ENCODE assay signal across 14 mouse cellular contexts in the genomic region with DNA sequence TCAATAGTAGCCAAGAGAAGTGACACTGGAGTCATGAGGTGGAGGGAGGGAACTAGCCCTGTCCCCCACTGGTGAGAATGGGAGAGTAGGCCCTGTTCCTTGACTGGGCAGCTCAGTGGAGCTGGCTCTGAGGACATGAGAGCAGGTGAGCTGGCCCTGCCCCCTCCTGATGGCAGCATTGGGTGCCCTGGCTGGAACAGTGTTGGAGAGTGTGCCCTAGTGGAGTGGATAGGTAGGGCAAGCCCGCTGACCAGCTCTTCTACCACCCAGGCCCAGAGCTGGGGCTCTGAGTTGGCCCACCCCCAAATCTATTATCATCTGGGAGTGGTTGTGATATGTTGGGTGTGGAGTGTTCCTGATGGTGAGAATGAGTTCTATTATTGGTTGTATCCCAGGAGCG. TPM values are rescaled to one million over a fixed set of nuclear protein-coding genes. Genes with fewer than 3 reads are reported as not detected.
DNase-seq lines count a peak whose midpoint lies in the region; ATAC-seq and TF ChIP-seq lines count a peak whose summit lies in the region.
"Had no signal": no experiment of that assay in that cellular context is flagged by ENCODE, and none has a peak within 500 bp of the region (broad histone marks: within the 10 kb centered on the region; RNA-seq: fewer than 3 reads in every experiment).

No protein-coding gene starts in this region.

- no peaks in the 10 kb centered on the region for H3K27me3 ChIP-seq in hindbrain, embryonic 16.5 days (replicated peaks; ENCODE audit: control insufficient read depth, insufficient read depth, low read length)
- H3K27me3 ChIP-seq in hindbrain, embryonic 12.5 days = no peaks in the 10 kb centered on the region
- no peaks in the 10 kb centered on the region for H3K27me3 ChIP-seq in lung, postnatal 0 days (replicated peaks; ENCODE audit: insufficient read depth, low read length)
- no peaks in the 10 kb centered on the region for H3K27me3 ChIP-seq in heart, postnatal 0 days (ENCODE audit: control insufficient read depth, insufficient read depth, low read length)
- H3K27me3 ChIP-seq: liver, embryonic 15.5 days had no signal

- peaks cover 9% of the 10 kb centered on the region for H3K4me1 ChIP-seq in hindbrain, embryonic 16.5 days (ENCODE audit: control insufficient read depth, insufficient read depth, low read depth, low read length)
- peaks cover 14% of the 10 kb centered on the region for H3K4me1 ChIP-seq in hindbrain, embryonic 12.5 days
- H3K4me1 ChIP-seq in lung, postnatal 0 days (ENCODE audit: insufficient read depth, low read depth, low read length) = peaks cover 8% of the 10 kb centered on the region
- peaks cover 21% of the 10 kb centered on the region for H3K4me1 ChIP-seq in heart, postnatal 0 days (ENCODE audit: control insufficient read depth, insufficient read depth)

- peak; percentile 7; the same call in 1 of the 2 replicates for ATAC-seq in hindbrain, embryonic 16.5 days
- no peak for ATAC-seq in hindbrain, embryonic 12.5 days (ENCODE audit: low FRiP score)
- ATAC-seq in lung, postnatal 0 days = peak; percentile 51
- peak; percentile 63 for ATAC-seq in heart, postnatal 0 days (ENCODE audit: insufficient read depth, low read depth)
- peak; percentile 31; the same call in 1 of the 2 replicates for ATAC-seq in megakaryocyte progenitor cell, adult 5-6 weeks (replicated peaks; ENCODE audit: poor library complexity)

- H3K9ac ChIP-seq in hindbrain, embryonic 16.5 days (ENCODE audit: low read depth, low read length) = no peak overlapping the region
- H3K9ac ChIP-seq in hindbrain, embryonic 12.5 days = no peak overlapping the region
- no peak overlapping the region for H3K9ac ChIP-seq in lung, postnatal 0 days (replicated peaks; ENCODE audit: low read depth)
- H3K9ac ChIP-seq in heart, postnatal 0 days (replicated peaks; ENCODE audit: low read depth, low read length) = no peak overlapping the region
- H3K9ac ChIP-seq: liver, embryonic 15.5 days had no signal

- TF ChIP-seq EP300 in lung, postnatal 0 days (IDR thresholded peaks at IDR 0.05) = no peak
- no peak for TF ChIP-seq EP300 in heart, postnatal 0 days (IDR thresholded peaks at IDR 0.05; ENCODE audit: low read depth)

- no peaks in the 10 kb centered on the region for H3K9me3 ChIP-seq in hindbrain, embryonic 16.5 days (ENCODE audit: control insufficient read depth, low read length)
- H3K9me3 ChIP-seq in hindbrain, embryonic 12.5 days (replicated peaks) = no peaks in the 10 kb centered on the region
- no peaks in the 10 kb centered on the region for H3K9me3 ChIP-seq in lung, postnatal 0 days (ENCODE audit: low read length)
- no peaks in the 10 kb centered on the region for H3K9me3 ChIP-seq in heart, postnatal 0 days (replicated peaks; ENCODE audit: control insufficient read depth, low read length)
- H3K9me3 ChIP-seq: hindbrain, embryonic 10.5 days; liver, embryonic 15.5 days had no signal

- no peaks in the 10 kb centered on the region for H3K36me3 ChIP-seq in hindbrain, embryonic 16.5 days (ENCODE audit: control insufficient read depth, insufficient read depth, low read length)
- no peaks in the 10 kb centered on the region for H3K36me3 ChIP-seq in hindbrain, embryonic 12.5 days
- H3K36me3 ChIP-seq in lung, postnatal 0 days (ENCODE audit: insufficient read depth, low read length) = no peaks in the 10 kb centered on the region
- no peaks in the 10 kb centered on the region for H3K36me3 ChIP-seq in heart, postnatal 0 days (replicated peaks; ENCODE audit: control insufficient read depth, insufficient read depth, low read length)
- H3K36me3 ChIP-seq: hindbrain, embryonic 10.5 days; liver, embryonic 15.5 days had no signal

- DNase-seq in lung, postnatal 0 days (ENCODE audit: low spot score) = peak; percentile 30
- DNase-seq in lung, postnatal 36 days = no peak
- DNase-seq in heart, postnatal 0 days (ENCODE audit: low spot score) = no peak
- DNase-seq in cerebellum, adult 18-20 months = no peak
- no peak for DNase-seq in testis, postnatal 10 days (ENCODE audit: low spot score)
- DNase-seq: adrenal gland, adult 8-10 months; kidney, postnatal 36 days; spleen, adult 18-20 months had no signal

- no peak overlapping the region for H3K27ac ChIP-seq in hindbrain, embryonic 16.5 days (ENCODE audit: low read depth, low read length)
- no peak overlapping the region for H3K27ac ChIP-seq in hindbrain, embryonic 12.5 days
- no peak overlapping the region for H3K27ac ChIP-seq in lung, postnatal 0 days (ENCODE audit: low read length)
- H3K27ac ChIP-seq in heart, postnatal 0 days (ENCODE audit: low read depth) = no peak overlapping the region
- H3K27ac ChIP-seq: hindbrain, embryonic 10.5 days; liver, embryonic 15.5 days had no signal

- 95% methylated on average over 2 of the region's 2 CpGs for whole genome bisulfite sequencing in hindbrain, embryonic 16.5 days
- WGBS in hindbrain, embryonic 12.5 days = 92% methylated on average over 2 of the region's 2 CpGs
- WGBS in lung, postnatal 0 days = 94% methylated on average over 2 of the region's 2 CpGs
- WGBS in heart, postnatal 0 days = 57% methylated on average over 2 of the region's 2 CpGs

- H3K4me2 ChIP-seq in hindbrain, embryonic 16.5 days (ENCODE audit: low read length) = no peak overlapping the region
- H3K4me2 ChIP-seq in hindbrain, embryonic 12.5 days (replicated peaks) = no peak overlapping the region
- no peak overlapping the region for H3K4me2 ChIP-seq in lung, postnatal 0 days (replicated peaks; ENCODE audit: low read depth, low read length)
- no peak overlapping the region for H3K4me2 ChIP-seq in heart, postnatal 0 days (ENCODE audit: low read depth, low read length)
- H3K4me2 ChIP-seq: liver, embryonic 15.5 days had no signal

- TF ChIP-seq CTCF in lung, postnatal 0 days (IDR thresholded peaks at IDR 0.05) = peak; percentile 52
- peak; percentile 32 for TF ChIP-seq CTCF in heart, postnatal 0 days (IDR thresholded peaks at IDR 0.05; ENCODE audit: low read depth)

- H3K4me3 ChIP-seq in hindbrain, embryonic 16.5 days (ENCODE audit: low read length) = no peak overlapping the region
- H3K4me3 ChIP-seq in hindbrain, embryonic 12.5 days = no peak overlapping the region
- no peak overlapping the region for H3K4me3 ChIP-seq in lung, postnatal 0 days (ENCODE audit: low read depth, low read length)
- H3K4me3 ChIP-seq in heart, postnatal 0 days (ENCODE audit: low read depth, low read length) = no peak overlapping the region
- H3K4me3 ChIP-seq: hindbrain, embryonic 10.5 days; liver, embryonic 15.5 days; myocyte had no signal

RNA-seq across cellular contexts. Expression of a gene that starts 47.7 kb away (rescaled TPM):
- 6.2 and 8.2 TPM in 2 replicates for polyA plus RNA-seq in hindbrain, embryonic 16.5 days (2015; fragmentation: Nextera tagmentation; extraction: Ambion mirVana)
- polyA plus RNA-seq in hindbrain, embryonic 12.5 days (2016; fragmentation: Nextera tagmentation; extraction: Ambion mirVana) = 14.2 and 15.0 TPM in 2 replicates
- polyA plus RNA-seq in lung, postnatal 0 days (2015; fragmentation: Nextera tagmentation; extraction: Ambion mirVana) = 3.4 and 3.5 TPM in 2 replicates
- 10.5 and 11.8 TPM in 2 replicates for total RNA-seq in heart, postnatal 0 days (2014; rRNA removed; ENCODE audit: low replicate concordance)
- 1.7 and 1.8 TPM in 2 replicates for polyA plus RNA-seq in heart, postnatal 0 days (2015; fragmentation: Nextera tagmentation; extraction: Ambion mirVana)
- total RNA-seq in megakaryocyte progenitor cell, adult 5-6 weeks (2015) = 18.2 and 19.6 TPM in 2 replicates
- total RNA-seq in megakaryocyte progenitor cell, adult 5-6 weeks (2017) = 22.1 and 24.2 TPM in 2 replicates
